Mouse (Mus musculus): ENCODE measurements around the gene Ptprj.
"Not testable (repeated sequence)": the region's sequence is repeated elsewhere in the genome, so short reads cannot be mapped to it uniquely, and the experiment has no call there.

GRCm38 (mm10) chr2:90428988-90429717, 151.3 kb downstream of the Ptprj start:
- TF ChIP-seq POLR2A (IDR thresholded peaks at IDR 0.05; ENCODE audit: insufficient read depth, low read depth, low read length); CTCF (IDR thresholded peaks at IDR 0.05): not testable (repeated sequence)

Measured in heart, adult 2 months (tissue).